Mouse (Mus musculus): ENCODE measurements around the gene Gga3. TPM values are rescaled to one million over a fixed set of nuclear protein-coding genes. Genes with fewer than 3 reads are reported as not detected.

Gene Gga3
- polyA plus RNA-seq, 1 experiment: 0.78 TPM

DNA sequence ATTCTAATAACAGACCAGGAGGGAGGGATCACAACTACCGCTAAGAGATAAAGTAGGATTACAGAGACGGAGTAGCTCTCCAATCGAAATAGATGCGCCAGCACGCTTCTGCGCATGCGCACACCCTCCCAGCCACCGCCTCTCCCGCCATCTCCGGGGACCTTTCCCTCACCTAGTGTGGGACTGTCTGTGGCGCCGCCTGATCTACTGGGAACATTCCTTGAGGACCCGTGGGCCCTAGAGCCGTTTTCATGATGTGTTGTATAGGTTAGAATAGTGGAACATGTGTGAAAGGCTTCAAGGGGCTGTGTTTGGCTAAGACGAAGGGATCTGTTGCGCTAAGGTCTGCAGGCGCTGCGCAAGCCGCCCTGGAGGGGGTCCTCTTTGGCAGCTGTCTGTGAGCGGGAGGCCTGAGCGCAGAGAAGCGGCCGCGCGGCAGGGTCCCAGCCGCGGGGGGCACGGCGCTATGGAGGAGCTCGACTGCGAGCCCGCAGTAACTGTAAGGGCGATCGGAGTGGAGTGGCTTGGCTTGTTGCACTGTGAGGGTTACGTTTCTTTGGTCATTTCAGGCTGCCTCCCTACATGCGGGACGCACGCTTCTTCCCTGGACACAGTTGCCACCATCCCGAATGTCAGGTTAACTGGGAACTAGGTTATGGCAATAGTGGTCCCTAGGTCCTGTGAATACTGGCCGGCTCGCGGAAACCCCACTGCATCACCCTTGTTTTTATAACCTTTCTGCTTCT is 39.6 kb downstream of the Gga3 start, which contains the start of gene Nup85:
Gene Nup85, plus strand, starts transcription at position 371 of the 746 bp plus-strand sequence.
- H3K36me3 ChIP-seq (ENCODE audit: control insufficient read depth): peaks cover 40% of the 10 kb centered on the region
- no peaks in the 10 kb centered on the region for H3K9me3 ChIP-seq (ENCODE audit: control insufficient read depth, low read length)
- TF ChIP-seq GATA1 (IDR thresholded peaks at IDR 0.05; ENCODE audit: low read length) (peak; percentile 76), TAL1 (IDR thresholded peaks at IDR 0.05; ENCODE audit: low read length) (no peak)
- no peaks in the 10 kb centered on the region for H3K27me3 ChIP-seq (ENCODE audit: control insufficient read depth)
- peak within 1 kb of the TSS; percentile 99 for H3K4me3 ChIP-seq (replicated peaks)
- H3K4me1 ChIP-seq (ENCODE audit: control insufficient read depth): peaks cover 40% of the 10 kb centered on the region

DNA sequence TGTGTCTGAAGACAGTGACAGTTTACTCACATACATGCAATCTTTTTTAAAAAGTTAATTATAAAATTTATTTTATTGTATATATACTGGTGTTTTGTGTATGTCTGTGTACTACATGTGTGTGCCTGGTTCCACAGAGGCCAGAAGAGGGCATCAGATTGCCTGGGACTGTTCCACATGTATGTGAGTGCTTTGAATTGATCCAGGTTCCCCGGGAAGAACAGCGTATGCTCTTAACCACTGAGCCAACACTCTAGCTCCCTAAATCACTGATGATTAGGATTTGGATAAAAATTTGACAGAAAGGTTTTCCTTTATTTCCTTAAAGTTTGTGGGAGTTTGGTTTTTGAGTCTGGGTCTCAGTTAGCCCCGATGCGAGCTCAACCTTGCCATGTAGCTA is 40.4 kb downstream of the Gga3 start:
- H3K9me3 ChIP-seq (ENCODE audit: control insufficient read depth, low read length): no peaks in the 10 kb centered on the region
- peaks cover 45% of the 10 kb centered on the region for H3K4me1 ChIP-seq (ENCODE audit: control insufficient read depth)

DNA sequence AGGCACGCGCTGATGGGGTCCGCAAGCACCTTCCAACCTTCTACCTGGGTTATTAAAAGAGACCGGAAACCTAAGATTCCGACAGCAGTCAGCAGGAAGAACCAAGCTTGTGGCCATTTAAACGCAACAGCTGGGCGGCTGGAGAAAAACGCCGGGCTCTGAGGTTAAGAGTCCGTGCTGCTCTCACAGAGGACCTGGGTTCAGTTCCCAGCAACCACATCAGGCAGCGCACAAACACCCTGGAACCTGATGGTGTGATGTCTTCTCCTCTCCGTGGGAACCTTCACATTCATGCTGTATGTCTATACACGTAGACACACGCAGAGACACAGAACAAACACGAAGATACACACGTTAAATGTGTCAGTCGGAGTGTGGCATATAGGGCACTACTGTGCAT is 48.1 kb downstream of the Gga3 start:
- Histone ChIP-seq H3K4me3 (replicated peaks) (no peak overlapping the region), H3K9me3 (ENCODE audit: control insufficient read depth, low read length) (no peaks in the 10 kb centered on the region), H3K36me3 (ENCODE audit: control insufficient read depth) (no peaks in the 10 kb centered on the region)

More for the DNA sequence above, 40.4 kb downstream of the Gga3 start:
- Histone ChIP-seq H3K27me3 (ENCODE audit: control insufficient read depth) (no peaks in the 10 kb centered on the region), H3K4me3 (replicated peaks) (peak overlapping the region; percentile 99), H3K36me3 (ENCODE audit: control insufficient read depth) (peaks cover 31% of the 10 kb centered on the region)
- TF ChIP-seq GATA1 (IDR thresholded peaks at IDR 0.05; ENCODE audit: low read length): no peak
- no peak for TF ChIP-seq TAL1 (IDR thresholded peaks at IDR 0.05; ENCODE audit: low read length)

GRCm38 (mm10) chr11:115552783-115553182 is 51.1 kb downstream of the Gga3 start:
- Histone ChIP-seq H3K9me3 (ENCODE audit: control insufficient read depth, low read length) (no peaks in the 10 kb centered on the region), H3K27me3 (ENCODE audit: control insufficient read depth) (no peaks in the 10 kb centered on the region), H3K36me3 (ENCODE audit: control insufficient read depth) (no peaks in the 10 kb centered on the region), H3K4me1 (ENCODE audit: control insufficient read depth) (no peaks in the 10 kb centered on the region; the same call in 1 of the 2 replicates), H3K4me3 (replicated peaks) (no peak overlapping the region)
- no peak for TF ChIP-seq GATA1 (IDR thresholded peaks at IDR 0.05; ENCODE audit: low read length)
- TF ChIP-seq TAL1 (IDR thresholded peaks at IDR 0.05; ENCODE audit: low read length): no peak

More for the DNA sequence above, 48.1 kb downstream of the Gga3 start:
- no peaks in the 10 kb centered on the region for H3K27me3 ChIP-seq (ENCODE audit: control insufficient read depth)
- TF ChIP-seq GATA1 (IDR thresholded peaks at IDR 0.05; ENCODE audit: low read length) (no peak), TAL1 (IDR thresholded peaks at IDR 0.05; ENCODE audit: low read length) (no peak)
- peaks cover 10% of the 10 kb centered on the region for H3K4me1 ChIP-seq (ENCODE audit: control insufficient read depth)

DNA sequence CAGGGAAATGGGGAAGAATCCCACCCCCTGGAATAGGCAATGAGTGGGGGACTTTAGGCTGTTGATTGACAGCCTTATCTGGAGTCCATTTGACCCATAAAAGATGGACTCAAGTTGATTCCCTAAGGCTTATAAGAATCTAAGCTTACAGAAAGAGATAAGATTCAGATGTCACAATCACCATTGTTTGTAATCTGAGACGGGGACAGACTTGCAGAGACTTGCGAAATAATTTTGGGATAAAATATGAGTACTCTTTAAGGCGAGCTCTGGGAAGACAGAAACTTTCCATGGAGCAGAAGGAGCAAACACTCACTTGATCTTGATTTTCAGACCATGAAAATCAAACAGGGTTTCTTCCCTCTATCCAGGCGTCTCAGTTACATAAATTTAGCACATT is 60.3 kb downstream of the Gga3 start:
- Histone ChIP-seq H3K4me1 (ENCODE audit: control insufficient read depth) (no peaks in the 10 kb centered on the region; the same call in 1 of the 2 replicates), H3K27me3 (ENCODE audit: control insufficient read depth) (peaks cover 32% of the 10 kb centered on the region), H3K9me3 (ENCODE audit: control insufficient read depth, low read length) (no peaks in the 10 kb centered on the region), H3K36me3 (ENCODE audit: control insufficient read depth) (no peaks in the 10 kb centered on the region), H3K4me3 (replicated peaks) (no peak overlapping the region)
- TF ChIP-seq TAL1 (IDR thresholded peaks at IDR 0.05; ENCODE audit: low read length) (no peak), GATA1 (IDR thresholded peaks at IDR 0.05; ENCODE audit: low read length) (no peak)

DNA sequence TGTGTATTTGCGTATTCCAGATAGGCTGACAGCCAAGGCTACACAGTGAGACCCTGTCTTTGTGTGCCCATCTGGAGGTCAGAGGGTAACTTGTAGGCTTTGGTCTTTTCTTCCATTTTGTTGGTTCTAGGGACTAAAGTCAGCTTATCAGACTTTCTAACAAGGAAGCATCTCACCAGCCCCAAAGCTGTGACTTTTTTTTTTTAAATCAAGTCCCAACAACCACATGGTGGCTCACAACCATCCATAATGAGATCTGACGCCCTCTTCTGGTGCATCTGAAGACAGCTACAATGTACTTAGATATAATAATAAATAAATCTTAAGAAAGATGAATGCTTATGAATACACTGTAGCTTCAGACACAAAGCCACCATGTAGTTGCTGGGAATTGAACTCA is 65.8 kb downstream of the Gga3 start:
- no peaks in the 10 kb centered on the region for H3K9me3 ChIP-seq (ENCODE audit: control insufficient read depth, low read length)
- H3K27me3 ChIP-seq (ENCODE audit: control insufficient read depth): peaks cover 12% of the 10 kb centered on the region
- no peak overlapping the region for H3K4me3 ChIP-seq (replicated peaks)
- H3K4me1 ChIP-seq (ENCODE audit: control insufficient read depth): peaks cover 32% of the 10 kb centered on the region
- peaks cover 18% of the 10 kb centered on the region for H3K36me3 ChIP-seq (ENCODE audit: control insufficient read depth)
- TF ChIP-seq GATA1 (IDR thresholded peaks at IDR 0.05; ENCODE audit: low read length): no peak
- no peak for TF ChIP-seq TAL1 (IDR thresholded peaks at IDR 0.05; ENCODE audit: low read length)

DNA sequence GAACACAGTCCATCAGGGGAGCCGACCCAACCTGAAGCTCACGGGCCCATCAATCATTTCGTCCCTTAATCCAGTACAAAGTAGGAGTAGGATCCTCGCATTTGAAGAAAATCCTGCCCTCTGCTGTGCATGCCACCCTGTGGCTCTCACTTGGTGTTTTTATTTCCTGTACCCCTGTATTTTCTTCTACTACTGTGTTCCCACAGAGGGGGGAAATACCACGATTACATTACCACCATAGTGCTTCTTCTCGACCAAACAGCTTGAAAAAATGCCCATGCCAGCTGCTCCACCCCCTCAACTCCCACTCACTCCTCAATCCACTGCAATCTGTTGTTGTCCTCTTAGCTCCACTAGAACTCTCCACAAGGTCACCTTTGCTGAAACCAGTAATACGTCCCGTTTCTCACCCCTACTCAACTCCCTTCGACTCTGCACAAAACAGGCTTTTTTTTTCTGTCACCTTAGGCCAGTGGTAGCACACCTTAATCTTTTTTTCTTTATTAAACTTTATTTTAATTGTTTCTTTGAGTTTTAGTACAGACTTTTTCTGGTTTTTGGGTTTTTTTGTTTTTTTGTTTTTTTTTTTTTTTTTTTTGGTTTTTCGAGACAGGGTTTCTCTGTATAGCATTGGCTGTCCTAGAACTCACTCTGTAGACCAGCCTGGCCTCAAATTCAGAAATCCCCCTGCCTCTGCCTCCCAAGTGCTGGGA is 66.8 kb downstream of the Gga3 start:
- Histone ChIP-seq H3K4me1 (ENCODE audit: control insufficient read depth) (peaks cover 37% of the 10 kb centered on the region), H3K27me3 (ENCODE audit: control insufficient read depth) (peaks cover 2% of the 10 kb centered on the region), H3K36me3 (ENCODE audit: control insufficient read depth) (peaks cover 28% of the 10 kb centered on the region), H3K9me3 (ENCODE audit: control insufficient read depth, low read length) (no peaks in the 10 kb centered on the region), H3K4me3 (replicated peaks) (peak overlapping the region; percentile 74)
- no peak for TF ChIP-seq GATA1 (IDR thresholded peaks at IDR 0.05; ENCODE audit: low read length)
- no peak for TF ChIP-seq TAL1 (IDR thresholded peaks at IDR 0.05; ENCODE audit: low read length)

DNA sequence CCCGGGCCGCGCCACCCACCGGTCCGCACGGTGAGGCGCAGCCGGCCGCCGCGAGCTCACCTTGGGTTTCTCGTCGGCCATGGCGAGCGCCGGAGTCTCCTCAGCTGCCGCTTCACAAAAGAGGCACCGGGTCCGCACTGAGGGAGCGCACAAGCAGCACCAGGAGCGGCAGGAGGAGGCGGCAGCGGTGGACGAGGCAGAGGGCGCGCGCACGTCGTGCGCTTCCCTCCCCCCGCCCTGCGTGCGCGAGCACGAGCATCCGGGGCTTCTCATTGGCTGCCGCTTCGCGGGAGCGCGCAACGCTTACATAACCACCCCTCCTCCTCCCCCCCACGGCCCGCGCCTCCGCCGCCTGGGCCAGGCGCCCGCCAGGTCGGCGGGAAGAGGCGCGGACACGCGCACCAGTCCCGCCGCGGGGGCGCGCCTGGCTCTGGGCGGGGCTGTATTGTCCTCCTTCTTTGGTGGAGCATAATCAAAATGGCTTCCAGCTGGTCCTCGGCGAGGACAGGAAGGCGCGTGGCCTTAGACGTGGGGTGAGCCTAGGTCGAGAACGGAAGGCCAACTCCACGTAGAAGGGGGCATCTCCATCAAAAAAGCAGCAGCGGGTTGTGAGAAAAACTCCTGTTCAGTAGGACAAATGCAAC is 67.7 kb downstream of the Gga3 start, which contains the start of gene Sumo2:
Gene Sumo2, minus strand, starts transcription at position 239 of the 644 bp plus-strand sequence.
- TF ChIP-seq GATA1 (IDR thresholded peaks at IDR 0.05; ENCODE audit: low read length) (no peak), TAL1 (IDR thresholded peaks at IDR 0.05; ENCODE audit: low read length) (no peak)
- Histone ChIP-seq H3K4me3 (replicated peaks) (peak within 1 kb of the TSS; percentile 74), H3K9me3 (ENCODE audit: control insufficient read depth, low read length) (no peaks in the 10 kb centered on the region), H3K4me1 (ENCODE audit: control insufficient read depth) (peaks cover 38% of the 10 kb centered on the region), H3K27me3 (ENCODE audit: control insufficient read depth) (no peaks in the 10 kb centered on the region), H3K36me3 (ENCODE audit: control insufficient read depth) (peaks cover 37% of the 10 kb centered on the region)
